In the genomic region with DNA sequence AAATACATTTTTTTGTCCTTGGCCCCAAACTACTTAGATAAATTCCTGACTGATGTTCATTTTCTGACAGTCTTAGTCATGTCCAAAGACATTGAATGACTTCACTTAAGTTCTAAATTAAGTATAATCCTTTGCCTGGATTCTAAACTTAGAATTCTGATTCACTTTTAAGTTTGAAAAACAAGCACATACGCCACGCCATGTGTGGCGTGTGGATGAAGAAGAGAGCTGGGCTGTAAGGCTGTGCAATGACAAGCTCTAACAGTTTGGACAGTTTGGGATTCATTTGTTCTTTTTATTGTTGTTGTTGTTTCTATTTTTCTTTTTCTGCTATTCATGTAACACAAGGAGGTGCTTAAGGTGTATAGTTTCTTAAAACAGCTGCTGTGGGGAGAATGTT, we compare ENCODE assay signal across 24 mouse cellular contexts. TPM values are rescaled to one million over a fixed set of nuclear protein-coding genes. Genes with fewer than 3 reads are reported as not detected.
DNase-seq lines count a peak whose midpoint lies in the region; TF ChIP-seq lines count a peak whose summit lies in the region.
"Had no signal": no experiment of that assay in that cellular context is flagged by ENCODE, and none has a peak within 500 bp of the region (broad histone marks: within the 10 kb centered on the region; RNA-seq: fewer than 3 reads in every experiment).

No protein-coding gene starts in this region.

- intact Hi-C loops in gastrocnemius, adult 2 months (cut with DNase I): no loop called here
- intact Hi-C loops in gastrocnemius, postnatal 14 days (cut with DNase I; ENCODE audit: low total_unique reads): no loop called here

- peak overlapping the region; percentile 84 for H3K27ac ChIP-seq in gastrocnemius, adult 2 months
- peak overlapping the region; percentile 61 for H3K27ac ChIP-seq in bone marrow macrophage, adult 2 months (ENCODE audit: insufficient read depth, low read depth, low read length)
- H3K27ac ChIP-seq in brown adipose tissue, adult 24 weeks (replicated peaks; ENCODE audit: low read depth, low read length): peak overlapping the region; percentile 18; the same call in 1 of the 2 replicates
- H3K27ac ChIP-seq: heart, embryonic 13.5 days; hindbrain, embryonic 13.5 days; kidney, embryonic 15.5 days; midbrain, embryonic 12.5 days; stomach, embryonic 15.5 days had no signal

- no peak for TF ChIP-seq POLR2A in bone marrow macrophage, adult 2 months (IDR thresholded peaks at IDR 0.05; ENCODE audit: borderline replicate concordance, low read depth, low read length)

- H3K4me1 ChIP-seq in bone marrow macrophage, adult 2 months (ENCODE audit: control insufficient read depth, insufficient read depth, low read length): peaks cover 26% of the 10 kb centered on the region
- H3K4me1 ChIP-seq in brown adipose tissue, adult 24 weeks (ENCODE audit: control insufficient read depth, insufficient read depth, insufficient read length, low read length): peaks cover 9% of the 10 kb centered on the region
- H3K4me1 ChIP-seq: hindbrain, embryonic 13.5 days; kidney, embryonic 15.5 days; midbrain, embryonic 12.5 days; stomach, embryonic 15.5 days had no signal

- no peak for DNase-seq in gastrocnemius, adult 2 months
- DNase-seq in gastrocnemius, postnatal 14 days: no peak
- peak; percentile 17 for DNase-seq in layer of hippocampus, adult 8-10 months (ENCODE audit: low spot score in 2 of 2)
- DNase-seq in layer of hippocampus, postnatal 36 days: no peak
- DNase-seq in urinary bladder, postnatal 14 days (ENCODE audit: low spot score): no peak
- DNase-seq: adrenal gland, postnatal 36 days; B cell, adult 2 months; cerebellum, adult 2 months; cerebellum, postnatal 36 days; embryo, embryonic 11 days; kidney, adult 11 months; kidney, postnatal 36 days; lung, postnatal 10 days; thymus, adult 18-20 months; thymus, postnatal 36 days had no signal

- no peak overlapping the region; the same call in 1 of the 2 replicates for H3K4me3 ChIP-seq in gastrocnemius, adult 2 months
- no peak overlapping the region for H3K4me3 ChIP-seq in bone marrow macrophage, adult 2 months (ENCODE audit: insufficient read depth, low read length)
- H3K4me3 ChIP-seq in brown adipose tissue, adult 24 weeks (ENCODE audit: insufficient read depth, low read depth, low read length): no peak overlapping the region
- H3K4me3 ChIP-seq: heart, embryonic 13.5 days; hindbrain, embryonic 13.5 days; kidney, embryonic 15.5 days; midbrain, embryonic 12.5 days; stomach, embryonic 15.5 days had no signal

- no peak for TF ChIP-seq CTCF in gastrocnemius, adult 2 months (IDR thresholded peaks at IDR 0.05)
- TF ChIP-seq CTCF in bone marrow macrophage, adult 2 months (IDR thresholded peaks at IDR 0.05; ENCODE audit: low read depth, low read length): no peak

RNA-seq across cellular contexts. Expression of a gene that starts 13.6 kb away (rescaled TPM):
- total RNA-seq in gastrocnemius, adult 2 months (2021): 10 to 100 TPM in 1 of 2 experiments, 1 to 10 TPM in 1; 7.6 to 12.6 TPM
- 1 to 10 TPM; 7.7 to 8.5 TPM for total RNA-seq in gastrocnemius, postnatal 14 days (2021)
- total RNA-seq in layer of hippocampus, adult 8-10 months (2022): 10 to 100 TPM; 18.9 to 20.1 (median 19.5) TPM
- total RNA-seq in layer of hippocampus, postnatal 36 days (2021): 10 to 100 TPM; 15.7 to 18.1 TPM
- polyA plus RNA-seq in bone marrow macrophage, adult 2 months (2012; ENCODE audit: insufficient read depth, insufficient read length, missing spikeins): 0.25 and 0.72 TPM in 2 replicates
- polyA plus RNA-seq in brown adipose tissue, adult 24 weeks (2012; ENCODE audit: insufficient read depth, insufficient read length, missing spikeins): 80.3 and 118 TPM in 2 replicates
- total RNA-seq: neutrophil, adult 5-6 weeks had no signal
- polyA plus RNA-seq: G1E had no signal

Comparison
In these comparisons a context has a peak if more than half of its experiments do, and no peak if none do; other contexts are left out.
1. DNase-seq: peak in layer of hippocampus, adult 8-10 months (2 of 2); none in gastrocnemius, adult 2 months (single experiment), gastrocnemius, postnatal 14 days (single experiment), layer of hippocampus, postnatal 36 days (0 of 2) and urinary bladder, postnatal 14 days (single experiment).
2. H3K27ac ChIP-seq: peak in every context shown above with its lines; median percentile 84 in gastrocnemius, adult 2 months; 61 in bone marrow macrophage, adult 2 months; 18 in brown adipose tissue, adult 24 weeks.